Mouse (Mus musculus) hindbrain, embryonic 14.5 days (tissue): Measurements from ENCODE around the gene Mapk14. TPM values are rescaled to one million over a fixed set of nuclear protein-coding genes. Genes with fewer than 3 reads are reported as not detected.

Source experiments
- ATAC-seq: fragments of 200-750 bp; cut with Nextera tagmentation; 2 replicates; pipeline ENCODE4 v1.8.0; 2017; ENCODE audit warnings: moderate number of reproducible peaks, mild to moderate bottlenecking, moderate TSS enrichment, moderate library complexity; ENCODE audit not compliant: low FRiP score
- DNase-seq: peaks from one replicate; pipeline ENCODE4 v3.0.0-alpha.2; 2015; ENCODE audit warnings: low spot score
- H3K27ac ChIP-seq: fragments of 300-500 bp; sonication (generic); 2 replicates; pipeline ENCODE4 v1.5.1; 2014; ENCODE audit warnings: mild to moderate bottlenecking, moderate library complexity
- H3K27me3 ChIP-seq: fragments of 300-500 bp; sonication (generic); 2 replicates; pipeline ENCODE4 v1.6.1; 2014; ENCODE audit warnings: mild to moderate bottlenecking, low read length, mixed read lengths; ENCODE audit not compliant: control insufficient read depth, insufficient read depth
- H3K36me3 ChIP-seq: fragments of 300-500 bp; sonication (generic); replicated peaks from 2 replicates; pipeline ENCODE4 v1.6.1; 2014; ENCODE audit not compliant: control insufficient read depth, insufficient read depth
- H3K4me1 ChIP-seq: fragments of 300-500 bp; sonication (generic); replicated peaks from 2 replicates; pipeline ENCODE4 v1.6.1; 2014; ENCODE audit warnings: antibody characterized with exemption, low read length, mixed read lengths; ENCODE audit not compliant: control insufficient read depth, insufficient read depth
- H3K4me2 ChIP-seq: fragments of 300-500 bp; sonication (generic); replicated peaks from 2 replicates; pipeline ENCODE4 v1.6.1; 2014; ENCODE audit warnings: mild to moderate bottlenecking, moderate library complexity
- H3K4me3 ChIP-seq: fragments of 300-500 bp; sonication (generic); replicated peaks from 2 replicates; pipeline ENCODE4 v1.5.1; 2014; ENCODE audit warnings: mild to moderate bottlenecking, low read length
- H3K9ac ChIP-seq: fragments of 300-500 bp; sonication (generic); 2 replicates; pipeline ENCODE4 v1.6.1; 2014
- H3K9me3 ChIP-seq: fragments of 300-500 bp; sonication (generic); 2 replicates; pipeline ENCODE4 v1.6.1; 2016; ENCODE audit warnings: low read length; ENCODE audit not compliant: control insufficient read depth
- WGBS: fragments of 180-500 bp; shearing (Covaris S2); extraction: QIAGEN DNeasy Blood & Tissue Kit; methylation state at CpG from one replicate; pipeline ENCODE4 v1.1.7; 2014; 5-methylcytosine and 5-hydroxymethylcytosine counted together
- polyA plus RNA-seq: library from polyadenylated mRNA; unstranded; fragments of >200 nt; fragmentation: Nextera tagmentation; extraction: Ambion mirVana; gene quantifications from 2 replicates; pipeline ENCODE4 v1.2.1, GENCODE M21; 2014

Gene Mapk14
- polyA plus RNA-seq, 1 experiment from 2014 or later, result 34.1 TPM

- no peak overlapping the region for H3K4me2 ChIP-seq
- no peak overlapping the region for H3K9ac ChIP-seq
- no peak overlapping the region for H3K27ac ChIP-seq
- no peak for DNase-seq
- no peaks in the 10 kb centered on the region; the same call in 1 of the 2 replicates for H3K4me1 ChIP-seq
- H3K9me3 ChIP-seq, result no peaks in the 10 kb centered on the region
- no peak for ATAC-seq
- no peak overlapping the region for H3K4me3 ChIP-seq
- 87% methylated on average over 3 of the region's 3 CpGs for WGBS
- H3K36me3 ChIP-seq, result no peaks in the 10 kb centered on the region
- H3K27me3 ChIP-seq, result no peaks in the 10 kb centered on the region
Observed at GRCm38 (mm10) chr17:28707136-28707627, 16.1 kb downstream of the Mapk14 start.

DNA sequence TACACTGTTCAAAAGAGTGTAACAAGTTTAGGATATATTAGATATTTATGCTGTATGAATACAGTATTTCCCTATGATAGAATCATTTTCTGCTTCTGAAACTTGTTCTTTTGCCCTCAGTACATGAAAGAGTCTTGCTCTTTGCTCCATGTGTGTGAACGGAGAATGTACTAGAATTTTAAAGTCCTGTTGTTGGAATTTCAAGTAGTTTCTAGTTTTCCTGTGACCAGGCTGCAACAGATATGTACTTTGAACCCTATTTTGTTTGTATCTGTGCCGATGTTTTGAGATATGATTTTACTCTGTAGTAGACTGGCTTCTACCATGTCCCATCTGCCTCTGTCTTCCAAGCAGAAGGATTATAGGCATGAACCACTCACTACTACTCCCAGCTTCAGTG is 16.7 kb downstream of the Mapk14 start:
- H3K36me3 ChIP-seq, result no peaks in the 10 kb centered on the region
- no peaks in the 10 kb centered on the region; the same call in 1 of the 2 replicates for H3K4me1 ChIP-seq
- no peak for DNase-seq
- no peaks in the 10 kb centered on the region for H3K9me3 ChIP-seq
- H3K27me3 ChIP-seq, result no peaks in the 10 kb centered on the region
- ATAC-seq, result no peak
- no peak overlapping the region for H3K4me2 ChIP-seq
- no peak overlapping the region for H3K4me3 ChIP-seq
- WGBS, result 94% methylated on average over 2 of the region's 2 CpGs
- no peak overlapping the region for H3K9ac ChIP-seq
- no peak overlapping the region for H3K27ac ChIP-seq

DNA sequence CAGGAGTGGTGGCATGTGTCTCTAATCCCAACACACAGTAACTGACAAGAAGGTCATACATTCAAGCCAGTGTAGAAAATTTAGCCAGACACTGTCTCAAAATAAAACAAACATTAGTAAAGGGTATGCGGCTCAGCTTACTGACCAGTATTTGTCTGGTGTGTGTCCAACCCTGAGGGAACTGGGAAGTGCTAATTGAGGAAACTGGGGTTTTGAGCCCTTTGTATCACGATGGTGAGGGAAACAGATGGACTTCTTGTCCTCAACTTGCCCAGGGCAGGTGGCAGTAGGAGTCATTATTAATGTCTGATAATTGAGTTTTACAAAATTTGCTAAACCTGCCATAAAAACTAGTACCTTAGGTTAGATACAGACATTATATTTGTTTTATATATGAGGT is 17.9 kb downstream of the Mapk14 start:
- Histone ChIP-seq H3K4me1 (no peaks in the 10 kb centered on the region; the same call in 1 of the 2 replicates), H3K9me3 (no peaks in the 10 kb centered on the region), H3K27ac (no peak overlapping the region), H3K9ac (no peak overlapping the region), H3K4me3 (no peak overlapping the region), H3K36me3 (peaks cover 4% of the 10 kb centered on the region), H3K4me2 (no peak overlapping the region), H3K27me3 (no peaks in the 10 kb centered on the region)
- 54% methylated on average over 2 of the region's 2 CpGs for WGBS
- ATAC-seq, result no peak
- no peak for DNase-seq

DNA sequence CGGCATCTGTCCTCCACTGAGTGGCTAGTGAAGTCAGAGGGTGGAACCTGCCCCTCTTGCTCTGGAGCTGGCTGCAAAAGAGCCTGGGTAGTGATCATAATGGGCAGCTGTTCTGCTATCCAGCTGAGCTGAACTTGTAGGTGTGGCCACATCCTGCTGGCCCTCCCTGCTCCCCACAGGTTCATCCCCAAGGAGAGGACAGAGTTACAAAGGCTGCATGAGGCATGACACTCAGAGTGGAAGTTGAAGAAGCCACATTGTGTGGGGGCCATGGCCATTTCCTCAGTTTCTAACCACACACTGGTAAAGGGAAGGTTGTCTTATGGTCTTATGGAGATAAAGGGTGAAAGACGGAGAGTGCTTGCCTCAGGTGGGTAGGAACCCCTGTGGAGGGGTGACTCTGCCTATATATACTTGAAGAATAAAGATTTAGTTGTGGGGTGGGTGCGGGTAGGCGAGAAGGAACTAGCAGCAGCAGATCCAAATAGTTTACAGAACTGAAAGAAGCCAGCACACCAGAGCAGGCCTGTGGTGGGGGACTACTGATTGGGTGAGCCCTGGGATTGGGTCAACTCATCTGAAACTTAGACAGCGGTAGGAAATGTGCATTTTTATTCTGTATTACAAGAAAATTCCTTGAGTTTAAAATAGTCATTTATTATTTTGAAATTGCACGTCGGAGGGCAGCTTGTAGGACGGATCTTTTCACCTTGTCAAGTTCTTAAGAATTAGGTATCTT is 18.6 kb downstream of the Mapk14 start:
- Histone ChIP-seq H3K9ac (no peak overlapping the region), H3K9me3 (no peaks in the 10 kb centered on the region), H3K4me3 (no peak overlapping the region), H3K27ac (no peak overlapping the region), H3K27me3 (no peaks in the 10 kb centered on the region), H3K4me1 (no peaks in the 10 kb centered on the region; the same call in 1 of the 2 replicates), H3K36me3 (peaks cover 12% of the 10 kb centered on the region), H3K4me2 (no peak overlapping the region)
- WGBS, result 87% methylated on average over 8 of the region's 8 CpGs
- ATAC-seq (no peak), DNase-seq (no peak)

DNA sequence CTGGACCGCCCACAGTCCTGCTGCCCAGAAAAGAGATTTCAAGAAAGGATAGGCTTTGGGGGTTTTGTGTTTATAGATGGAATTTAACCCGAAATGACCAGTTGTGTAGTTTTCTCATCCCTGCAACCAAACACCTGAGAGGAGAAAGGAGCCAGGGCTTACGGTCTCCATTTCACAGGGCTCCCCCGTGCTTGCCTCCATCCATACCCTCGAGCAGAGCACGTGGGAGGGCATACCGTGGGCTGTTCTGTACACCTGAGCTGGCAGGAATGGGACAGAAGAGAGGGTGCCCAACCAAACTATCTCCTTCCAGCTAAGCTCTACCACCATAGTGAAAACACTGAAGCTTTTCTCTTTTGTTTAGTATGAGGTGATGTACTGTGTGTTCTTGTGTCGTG is 19.2 kb downstream of the Mapk14 start:
- Histone ChIP-seq H3K4me2 (no peak overlapping the region), H3K9me3 (no peaks in the 10 kb centered on the region), H3K36me3 (peaks cover 17% of the 10 kb centered on the region), H3K27me3 (no peaks in the 10 kb centered on the region), H3K9ac (no peak overlapping the region), H3K4me3 (no peak overlapping the region), H3K4me1 (no peaks in the 10 kb centered on the region; the same call in 1 of the 2 replicates), H3K27ac (no peak overlapping the region)
- DNase-seq (no peak), ATAC-seq (no peak)
- WGBS, result 93% methylated on average over 8 of the region's 8 CpGs

DNA sequence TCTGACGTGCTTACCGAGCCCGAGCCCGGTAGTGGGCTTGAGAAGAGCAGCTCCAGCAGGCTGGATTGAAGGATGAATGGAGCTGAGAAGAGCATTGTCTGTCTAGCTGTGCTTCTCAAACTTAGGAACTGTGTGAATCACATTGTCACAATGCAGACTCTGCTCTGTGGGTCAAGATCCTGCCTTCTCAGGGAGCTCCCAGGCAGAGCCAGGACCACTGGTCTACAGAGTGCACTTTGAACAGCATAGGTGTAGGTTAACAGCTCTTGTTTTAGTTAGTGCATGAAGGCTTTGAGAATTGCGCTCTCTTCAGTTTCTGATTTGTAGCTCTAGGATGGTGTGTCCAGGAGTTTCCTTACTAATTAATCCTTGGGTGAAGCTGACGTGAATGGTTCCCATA is 20.1 kb downstream of the Mapk14 start:
- Histone ChIP-seq H3K27ac (no peak overlapping the region), H3K9me3 (no peaks in the 10 kb centered on the region), H3K4me3 (no peak overlapping the region), H3K36me3 (peaks cover 21% of the 10 kb centered on the region), H3K4me2 (no peak overlapping the region), H3K27me3 (no peaks in the 10 kb centered on the region), H3K4me1 (no peaks in the 10 kb centered on the region; the same call in 1 of the 2 replicates), H3K9ac (no peak overlapping the region)
- DNase-seq (no peak), ATAC-seq (no peak)
- WGBS, result 78% methylated on average over 6 of the region's 6 CpGs

- H3K4me3 ChIP-seq, result no peak overlapping the region
- DNase-seq (no peak), ATAC-seq (no peak)
- no peak overlapping the region for H3K9ac ChIP-seq
- no peak overlapping the region for H3K27ac ChIP-seq
- peaks cover 31% of the 10 kb centered on the region for H3K36me3 ChIP-seq
- no peak overlapping the region for H3K4me2 ChIP-seq
- no peaks in the 10 kb centered on the region for H3K4me1 ChIP-seq
- no peaks in the 10 kb centered on the region for H3K9me3 ChIP-seq
- H3K27me3 ChIP-seq, result no peaks in the 10 kb centered on the region
- 88% methylated on average over 6 of the region's 6 CpGs for WGBS
Observed at GRCm38 (mm10) chr17:28712305-28712704, 21.2 kb downstream of the Mapk14 start.

GRCm38 (mm10) chr17:28714006-28714405 is 22.9 kb downstream of the Mapk14 start:
- Histone ChIP-seq H3K4me2 (no peak overlapping the region), H3K4me1 (no peaks in the 10 kb centered on the region), H3K4me3 (no peak overlapping the region), H3K9me3 (no peaks in the 10 kb centered on the region), H3K27ac (no peak overlapping the region), H3K36me3 (peaks cover 35% of the 10 kb centered on the region), H3K9ac (no peak overlapping the region), H3K27me3 (no peaks in the 10 kb centered on the region)
- ATAC-seq (no peak), DNase-seq (no peak)
- over 99% methylated on average over 3 of the region's 3 CpGs for WGBS

GRCm38 (mm10) chr17:28715832-28716548 is 24.9 kb downstream of the Mapk14 start:
- H3K4me1 ChIP-seq, result no peaks in the 10 kb centered on the region
- no peak for ATAC-seq
- H3K36me3 ChIP-seq, result peaks cover 51% of the 10 kb centered on the region
- H3K4me3 ChIP-seq, result no peak overlapping the region
- H3K27me3 ChIP-seq, result no peaks in the 10 kb centered on the region
- H3K27ac ChIP-seq, result no peak overlapping the region
- no peak overlapping the region for H3K9ac ChIP-seq
- no peak for DNase-seq
- WGBS, result 70% methylated on average over 7 of the region's 7 CpGs
- H3K4me2 ChIP-seq, result no peak overlapping the region
- H3K9me3 ChIP-seq, result no peaks in the 10 kb centered on the region
